Mouse (Mus musculus) liver, embryonic 11.5 days (tissue): ENCODE measurements around the gene Klhl35. TPM values are rescaled to one million over a fixed set of nuclear protein-coding genes. Genes with fewer than 3 reads are reported as not detected.
A peak's percentile ranks its signal among the peaks of the same experiment; 100 is the strongest.

Source experiments
- ATAC-seq: fragments of 200-750 bp; cut with Nextera tagmentation; replicated peaks from 2 replicates; pipeline ENCODE4 v1.8.0; 2017; ENCODE audit warnings: moderate number of reproducible peaks, mild to moderate bottlenecking, moderate TSS enrichment, moderate library complexity; ENCODE audit not compliant: low FRiP score
- DNase-seq: peaks from one replicate; pipeline ENCODE4 v3.0.0-alpha.2; 2017; ENCODE audit warnings: low spot score
- H3K27ac ChIP-seq: fragments of 300-500 bp; sonication (generic); 2 replicates; pipeline ENCODE4 v1.5.1; 2014; ENCODE audit warnings: mild to moderate bottlenecking, low read depth, low read length, control low read depth
- H3K27me3 ChIP-seq: fragments of 300-500 bp; sonication (generic); replicated peaks from 2 replicates; pipeline ENCODE4 v1.6.1; 2014; ENCODE audit warnings: low read length, mixed read lengths; ENCODE audit not compliant: control insufficient read depth, insufficient read depth
- H3K36me3 ChIP-seq: fragments of 300-500 bp; sonication (generic); 2 replicates; pipeline ENCODE4 v1.6.1; 2014; ENCODE audit warnings: mild to moderate bottlenecking, low read length, moderate library complexity, mixed read lengths; ENCODE audit not compliant: control insufficient read depth, insufficient read depth
- H3K4me1 ChIP-seq: fragments of 300-500 bp; sonication (generic); replicated peaks from 2 replicates; pipeline ENCODE4 v1.6.1; 2014; ENCODE audit warnings: low read length, mixed read lengths; ENCODE audit not compliant: control insufficient read depth, insufficient read depth
- H3K4me2 ChIP-seq: fragments of 300-500 bp; sonication (generic); 2 replicates; pipeline ENCODE4 v1.6.1; 2014; ENCODE audit warnings: mild to moderate bottlenecking, control low read depth, moderate library complexity
- H3K4me3 ChIP-seq: fragments of 300-500 bp; sonication (generic); 2 replicates; pipeline ENCODE4 v1.5.1; 2014; ENCODE audit warnings: low read depth, low read length, control low read depth
- H3K9ac ChIP-seq: fragments of 300-500 bp; sonication (generic); 2 replicates; pipeline ENCODE4 v1.6.1; 2014; ENCODE audit warnings: low read depth, low read length, control low read depth
- H3K9me3 ChIP-seq: fragments of 300-500 bp; sonication (generic); 2 replicates; pipeline ENCODE4 v1.6.1; 2016; ENCODE audit warnings: low read length, inconsistent platforms, mixed read lengths; ENCODE audit not compliant: control insufficient read depth
- WGBS: fragments of 180-500 bp; shearing (Covaris S2); extraction: QIAGEN DNeasy Blood & Tissue Kit; methylation state at CpG from one replicate; pipeline ENCODE4 v1.1.7; 2014; 5-methylcytosine and 5-hydroxymethylcytosine counted together
- polyA plus RNA-seq: library from polyadenylated mRNA; unstranded; fragments of >200 nt; fragmentation: Nextera tagmentation; extraction: Ambion mirVana; gene quantifications from 2 replicates; pipeline ENCODE4 v1.2.1, GENCODE M21; 2014

Klhl35 gene
- polyA plus RNA-seq, 1 experiment from 2014 or later, result 0.32 TPM

DNA sequence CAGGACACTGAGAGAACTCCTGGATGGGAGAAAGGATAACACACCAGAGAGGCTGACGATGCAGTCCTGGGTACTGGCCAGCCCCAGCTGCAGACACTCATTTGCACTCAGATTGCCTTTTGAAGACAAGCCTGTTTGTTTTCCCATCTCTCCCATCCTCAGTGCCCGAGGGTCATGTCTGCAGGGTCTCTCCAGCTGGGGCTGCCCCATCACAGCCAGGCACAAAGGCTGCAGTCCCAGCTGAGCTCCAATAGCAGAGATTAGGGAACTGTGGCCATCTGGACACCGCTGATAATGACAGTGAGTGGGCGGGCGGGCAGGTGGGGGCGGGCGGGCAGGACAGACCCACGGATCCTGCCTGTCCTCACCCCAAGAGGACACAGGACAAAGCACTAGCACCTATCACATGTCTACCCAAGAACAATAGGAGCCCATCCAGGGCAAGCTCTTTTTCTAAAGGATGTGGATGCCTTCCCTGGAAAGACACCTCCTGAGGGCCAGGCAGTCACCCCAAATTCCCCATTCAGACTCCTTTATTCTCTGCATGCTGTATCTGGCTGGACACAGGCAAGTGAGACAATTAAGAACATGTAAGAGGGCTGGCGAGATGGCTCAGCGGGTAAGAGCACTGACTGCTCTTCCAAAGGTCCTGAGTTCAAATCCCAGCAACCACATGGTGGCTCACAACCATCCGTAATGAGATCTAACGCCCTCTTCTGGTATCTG lies 9.2 kb downstream of the Klhl35 start:
- DNase-seq (no peak), ATAC-seq (peak; percentile 76)
- WGBS, result 47% methylated on average over 12 of the region's 12 CpGs
- Histone ChIP-seq H3K9ac (no peak overlapping the region; the same call in 1 of the 2 replicates), H3K27me3 (no peaks in the 10 kb centered on the region), H3K36me3 (peaks cover 42% of the 10 kb centered on the region), H3K4me2 (peak overlapping the region; percentile 24), H3K9me3 (no peaks in the 10 kb centered on the region), H3K4me1 (peaks cover 36% of the 10 kb centered on the region), H3K27ac (peak overlapping the region; percentile 65), H3K4me3 (no peak overlapping the region)

- Histone ChIP-seq H3K9ac (no peak overlapping the region), H3K4me2 (no peak overlapping the region), H3K27me3 (no peaks in the 10 kb centered on the region), H3K36me3 (peaks cover 47% of the 10 kb centered on the region), H3K27ac (peak overlapping the region; percentile 61; the same call in 1 of the 2 replicates), H3K9me3 (no peaks in the 10 kb centered on the region), H3K4me1 (peaks cover 41% of the 10 kb centered on the region), H3K4me3 (no peak overlapping the region)
- WGBS, result 64% methylated on average over 2 of the region's 2 CpGs
- DNase-seq, result no peak
- no peak for ATAC-seq
Measured at GRCm38 (mm10) chr7:99475562-99475911, 9.7 kb downstream of the Klhl35 start.

GRCm38 (mm10) chr7:99476558-99477114 lies 10.8 kb downstream of the Klhl35 start:
- DNase-seq (no peak), ATAC-seq (no peak)
- Histone ChIP-seq H3K9me3 (no peaks in the 10 kb centered on the region), H3K27me3 (no peaks in the 10 kb centered on the region), H3K27ac (peak overlapping the region; percentile 28; the same call in 1 of the 2 replicates), H3K4me2 (no peak overlapping the region), H3K4me3 (no peak overlapping the region), H3K9ac (no peak overlapping the region; the same call in 1 of the 2 replicates), H3K4me1 (peaks cover 52% of the 10 kb centered on the region), H3K36me3 (peaks cover 58% of the 10 kb centered on the region)
- WGBS, result 41% methylated on average over 3 of the region's 3 CpGs

- Histone ChIP-seq H3K27ac (peak overlapping the region; percentile 28; the same call in 1 of the 2 replicates), H3K9me3 (no peaks in the 10 kb centered on the region), H3K4me1 (peaks cover 58% of the 10 kb centered on the region), H3K27me3 (no peaks in the 10 kb centered on the region), H3K4me2 (no peak overlapping the region), H3K36me3 (peaks cover 64% of the 10 kb centered on the region), H3K9ac (no peak overlapping the region), H3K4me3 (no peak overlapping the region)
- ATAC-seq, result no peak
- WGBS, result 89% methylated on average over 5 of the region's 5 CpGs
- DNase-seq, result no peak
Measured at GRCm38 (mm10) chr7:99477235-99477634, 11.4 kb downstream of the Klhl35 start.

- H3K4me2 ChIP-seq, result peak overlapping the region; percentile 98
- H3K4me1 ChIP-seq, result peaks cover 36% of the 10 kb centered on the region
- H3K9me3 ChIP-seq, result no peaks in the 10 kb centered on the region
- peak overlapping the region; percentile 88 for H3K27ac ChIP-seq
- H3K4me3 ChIP-seq, result peak overlapping the region; percentile 86
- no peak for ATAC-seq
- no peaks in the 10 kb centered on the region for H3K27me3 ChIP-seq
- DNase-seq, result no peak
- 1% methylated on average over 6 of the region's 6 CpGs for whole genome bisulfite sequencing
- H3K36me3 ChIP-seq, result peaks cover 47% of the 10 kb centered on the region
- peak overlapping the region; percentile 99 for H3K9ac ChIP-seq
Measured at GRCm38 (mm10) chr7:99482637-99483036, 16.8 kb downstream of the Klhl35 start.

GRCm38 (mm10) chr7:99483271-99483923 lies 17.6 kb downstream of the Klhl35 start, which contains the start of gene Rps3:
Gene Rps3 (minus strand): TSS chr7:99483738.
- Histone ChIP-seq H3K36me3 (peaks cover 40% of the 10 kb centered on the region), H3K9me3 (no peaks in the 10 kb centered on the region), H3K4me2 (peak within 1 kb of the TSS; percentile 98), H3K9ac (peak within 1 kb of the TSS; percentile 99), H3K4me3 (peak within 1 kb of the TSS; percentile 86), H3K27me3 (no peaks in the 10 kb centered on the region), H3K4me1 (peaks cover 36% of the 10 kb centered on the region), H3K27ac (peak within 1 kb of the TSS; percentile 88)
- WGBS, result under 1% methylated on average over 45 of the region's 45 CpGs
- ATAC-seq (peak; percentile 95), DNase-seq (peak; percentile 96)

- no peak overlapping the region; the same call in 1 of the 2 replicates for H3K9ac ChIP-seq
- DNase-seq, result no peak
- H3K4me1 ChIP-seq, result peaks cover 36% of the 10 kb centered on the region
- peak overlapping the region; percentile 86 for H3K4me3 ChIP-seq
- no peaks in the 10 kb centered on the region for H3K9me3 ChIP-seq
- WGBS, result 45% methylated on average over 8 of the region's 8 CpGs
- H3K4me2 ChIP-seq, result peak overlapping the region; percentile 61
- ATAC-seq, result 0 out of 2 replicates have a peak, but pooled peaks have one; percentile 1
- H3K27me3 ChIP-seq, result no peaks in the 10 kb centered on the region
- peaks cover 38% of the 10 kb centered on the region for H3K36me3 ChIP-seq
- no peak overlapping the region; the same call in 1 of the 2 replicates for H3K27ac ChIP-seq
Measured at GRCm38 (mm10) chr7:99483924-99484319, 18.1 kb downstream of the Klhl35 start.

DNA sequence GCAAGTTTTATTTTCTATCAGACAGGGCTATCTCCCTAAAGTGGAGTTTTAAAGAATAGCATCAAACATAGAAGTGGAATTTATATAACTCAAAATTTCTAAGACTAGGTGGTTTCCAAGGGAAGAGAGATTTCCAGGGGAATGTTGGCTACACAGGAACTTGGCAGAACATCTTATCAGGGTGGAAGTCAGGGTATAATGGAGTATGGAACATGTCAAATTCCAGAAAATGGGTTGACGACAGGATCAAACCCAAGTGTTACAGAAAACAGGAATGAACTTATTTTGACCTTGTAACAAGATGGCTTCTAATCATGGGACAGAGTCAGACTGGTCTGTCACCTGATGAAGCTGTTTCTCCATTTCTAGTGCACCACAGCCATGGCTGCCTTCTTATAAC lies 18.9 kb downstream of the Klhl35 start:
- no peak overlapping the region for H3K4me2 ChIP-seq
- H3K4me3 ChIP-seq, result no peak overlapping the region
- H3K27me3 ChIP-seq, result no peaks in the 10 kb centered on the region
- ATAC-seq (no peak), DNase-seq (no peak)
- no peak overlapping the region for H3K27ac ChIP-seq
- peaks cover 30% of the 10 kb centered on the region for H3K36me3 ChIP-seq
- no peaks in the 10 kb centered on the region for H3K9me3 ChIP-seq
- peaks cover 31% of the 10 kb centered on the region for H3K4me1 ChIP-seq
- H3K9ac ChIP-seq, result no peak overlapping the region
- 83% methylated on average over 1 of the region's 1 CpGs for WGBS
